Mouse (Mus musculus): ENCODE measurements at regions not wholly inside any gene's neighbourhood (a gene's known extent, or its start where the extent isn't known, plus 50 kb on each side); places are given as distances from the start of the nearest gene placed in this dataset.

DNA sequence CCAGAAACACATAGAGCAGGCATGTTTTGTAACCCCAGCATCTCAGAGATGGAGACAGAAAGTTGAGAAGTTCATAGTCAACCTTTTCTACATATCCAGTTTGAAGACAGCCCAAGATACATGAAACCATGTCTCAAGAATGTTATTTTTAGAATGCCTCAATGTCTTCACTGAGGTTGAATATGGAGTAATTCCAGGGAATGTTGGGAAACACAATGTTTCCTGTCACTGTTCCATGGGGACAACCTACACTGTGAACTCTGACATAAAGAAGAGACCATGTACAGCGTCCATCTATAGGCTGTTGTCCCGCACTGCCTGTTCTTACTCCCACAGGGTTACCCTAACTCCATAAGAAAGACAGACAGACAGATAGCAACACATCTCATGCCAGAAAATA lies 89.8 kb upstream of the Mark1 start:
- TF ChIP-seq CTCF (IDR thresholded peaks at IDR 0.05; ENCODE audit: extremely low read depth, insufficient read depth, low read length), result no peak
- TF ChIP-seq POLR2A (IDR thresholded peaks at IDR 0.05; ENCODE audit: extremely low read depth, insufficient read depth, low read length), result no peak

Data from cortical plate, adult 2 months (tissue).